Mouse (Mus musculus) testis, postnatal 10 days (tissue): ENCODE measurements around the gene Fbxl14.
A peak's percentile ranks its signal among the peaks of the same experiment; 100 is the strongest.

Source experiments
- DNase-seq: peaks from one replicate; pipeline ENCODE4 v3.0.0; 2021; ENCODE audit warnings: low spot score

The Fbxl14 gene

DNA sequence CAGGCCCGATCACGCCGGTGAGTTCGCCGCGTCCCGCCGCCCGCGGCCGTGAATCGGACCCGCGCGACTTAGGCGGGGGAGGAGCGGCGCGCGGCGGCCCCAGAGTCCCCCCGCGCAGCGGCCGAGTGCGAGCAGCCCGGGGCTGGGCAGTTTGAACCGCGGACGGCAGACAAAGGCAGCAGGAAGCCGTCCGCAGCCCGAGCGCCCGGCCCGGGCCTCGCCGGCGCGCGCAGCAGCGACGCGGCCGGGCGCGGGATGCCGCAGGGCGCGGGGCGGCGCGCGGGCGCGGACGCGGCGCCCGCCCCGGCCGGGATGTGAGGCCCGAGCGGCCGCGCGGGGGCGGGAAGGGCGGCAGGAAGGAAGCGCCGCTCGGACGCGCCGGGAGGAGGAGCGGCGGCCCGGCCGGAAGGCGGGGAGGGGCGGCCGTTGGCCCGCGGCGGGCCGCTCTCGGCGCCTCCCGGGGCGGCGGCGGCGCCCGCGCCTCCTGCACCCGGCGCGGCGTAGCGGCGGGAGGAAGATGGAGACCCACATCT lies at the start of gene Fbxl14:
Fbxl14 (plus strand) TSS at position 326 of the 533 bp plus-strand sequence.
- DNase-seq, result peak; percentile 69

DNA sequence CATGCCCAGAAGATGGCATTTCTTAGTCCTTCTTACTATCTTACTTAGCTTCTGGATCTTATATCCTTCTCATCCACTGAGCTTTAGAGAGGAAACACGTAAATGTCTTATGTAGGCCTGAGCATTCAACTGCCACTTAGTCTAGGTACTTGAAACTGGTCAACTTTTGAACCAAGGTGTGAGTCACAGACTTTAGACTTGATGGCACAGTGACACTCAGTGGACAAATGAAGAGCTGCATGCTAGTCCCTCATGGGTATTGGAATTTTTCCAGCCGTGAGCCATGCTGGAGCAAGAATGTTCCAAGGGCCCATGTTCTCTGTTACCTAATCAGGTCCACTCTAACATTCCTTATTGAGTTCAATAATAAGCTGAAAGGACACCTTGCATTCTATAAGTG lies 49.0 kb upstream of the Fbxl14 start:
- peak; percentile 76 for DNase-seq

DNA sequence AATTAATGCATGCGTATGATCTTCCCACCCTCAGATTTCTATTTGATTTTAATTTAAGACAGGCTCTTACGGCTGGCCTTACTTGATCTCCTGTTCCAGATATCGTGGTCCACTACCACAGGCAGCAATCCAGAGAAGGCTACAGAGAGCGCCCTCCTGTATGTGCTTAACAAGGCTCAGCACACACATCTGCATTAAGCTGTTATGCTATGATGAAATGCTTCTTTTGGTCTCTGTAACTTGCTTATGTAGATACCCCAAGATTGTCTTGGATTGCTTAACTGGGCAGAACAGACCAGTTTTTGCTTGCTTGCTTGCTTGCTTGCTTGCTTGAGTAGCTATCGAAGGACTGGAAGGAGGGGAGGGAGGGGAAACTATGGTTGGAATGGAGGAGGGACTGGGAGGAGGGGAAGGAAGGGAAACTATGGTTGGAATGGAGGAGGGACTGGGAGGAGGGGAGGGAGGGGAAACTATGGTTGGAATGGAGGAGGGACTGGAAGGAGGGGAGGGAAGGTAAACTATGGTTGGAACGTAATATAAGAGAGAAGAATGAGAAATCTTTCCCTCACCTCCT lies 47.6 kb upstream of the Fbxl14 start:
- no peak for DNase-seq

DNA sequence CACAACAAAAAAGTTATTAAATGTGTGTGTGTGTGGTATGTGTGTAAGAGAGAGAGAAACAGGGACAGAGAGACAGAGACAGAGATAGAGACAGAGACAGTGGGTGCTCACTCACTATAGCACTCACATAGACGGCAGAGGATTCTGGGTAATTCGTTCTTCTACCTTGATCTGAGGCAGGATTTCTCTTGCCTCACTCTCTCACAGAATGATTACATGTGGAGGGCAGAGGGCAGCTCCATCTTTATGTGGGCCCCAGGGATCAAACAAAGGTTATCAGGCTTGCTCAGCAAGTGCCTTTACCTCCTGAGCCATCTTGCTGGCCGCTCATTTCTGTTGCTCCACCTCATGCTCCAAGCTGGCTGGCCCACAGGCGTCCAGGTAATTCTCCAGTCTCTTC lies 45.1 kb upstream of the Fbxl14 start:
- no peak for DNase-seq

DNA sequence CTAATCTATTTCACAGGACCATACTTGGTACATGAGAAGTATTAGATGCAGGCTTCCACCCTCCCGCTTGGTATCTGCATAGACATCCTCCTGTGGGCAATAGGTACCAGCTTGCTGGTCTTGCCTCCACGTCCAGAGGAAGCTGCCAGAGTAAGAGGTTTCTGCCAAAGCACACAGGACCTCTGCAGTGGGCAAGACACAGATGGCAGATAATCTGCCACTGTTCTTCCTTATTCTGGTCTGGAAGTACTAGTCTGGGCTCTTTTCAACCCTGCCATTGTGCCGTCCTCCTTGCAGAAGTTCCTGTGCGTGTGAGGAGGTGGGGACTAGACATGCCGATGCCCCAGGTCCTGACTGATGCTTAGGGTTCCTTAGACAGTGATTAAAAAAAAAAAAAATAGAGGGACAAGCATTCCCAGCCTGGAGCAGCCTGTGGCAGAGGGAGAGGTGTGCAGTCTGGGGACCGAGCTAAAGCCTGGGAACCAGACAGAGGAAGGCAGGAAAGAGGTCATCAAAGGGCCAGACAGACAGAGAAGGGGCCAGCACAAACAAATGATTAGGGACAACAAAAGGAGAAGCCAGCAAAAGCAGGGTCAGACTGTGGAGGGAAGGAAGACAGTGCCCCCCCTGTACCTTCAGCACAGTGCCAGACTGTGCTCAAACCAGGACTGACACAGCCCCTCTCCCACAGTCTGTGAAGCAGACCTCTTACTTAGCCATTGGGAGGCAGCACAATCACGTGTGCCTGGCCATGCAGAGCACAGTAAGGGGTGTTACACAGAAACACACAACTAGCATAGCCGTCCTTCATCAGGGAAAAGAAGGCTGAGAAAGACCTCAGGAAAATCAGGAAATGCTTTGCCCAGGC lies 41.3 kb upstream of the Fbxl14 start:
- no peak for DNase-seq

DNA sequence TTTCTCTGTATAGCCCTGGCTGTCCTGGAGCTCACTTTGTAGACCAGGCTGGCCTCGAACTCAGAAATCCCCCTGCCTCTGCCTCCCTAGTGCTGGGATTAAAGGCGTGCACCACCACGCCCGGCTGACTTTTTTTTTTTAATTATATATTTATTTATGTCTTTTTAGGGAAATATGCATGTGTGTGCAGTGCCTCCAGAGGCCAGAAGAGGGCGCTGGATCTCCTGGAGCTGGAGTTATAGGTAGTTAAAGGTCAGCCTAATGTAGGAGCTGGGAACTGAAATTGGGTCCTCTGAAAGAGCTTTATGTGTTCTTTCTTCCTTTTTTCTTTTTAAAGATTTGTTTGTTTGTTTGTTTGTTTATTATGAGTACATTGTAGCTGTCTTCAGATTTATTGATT lies 36.7 kb upstream of the Fbxl14 start:
- DNase-seq, result peak; percentile 55

DNA sequence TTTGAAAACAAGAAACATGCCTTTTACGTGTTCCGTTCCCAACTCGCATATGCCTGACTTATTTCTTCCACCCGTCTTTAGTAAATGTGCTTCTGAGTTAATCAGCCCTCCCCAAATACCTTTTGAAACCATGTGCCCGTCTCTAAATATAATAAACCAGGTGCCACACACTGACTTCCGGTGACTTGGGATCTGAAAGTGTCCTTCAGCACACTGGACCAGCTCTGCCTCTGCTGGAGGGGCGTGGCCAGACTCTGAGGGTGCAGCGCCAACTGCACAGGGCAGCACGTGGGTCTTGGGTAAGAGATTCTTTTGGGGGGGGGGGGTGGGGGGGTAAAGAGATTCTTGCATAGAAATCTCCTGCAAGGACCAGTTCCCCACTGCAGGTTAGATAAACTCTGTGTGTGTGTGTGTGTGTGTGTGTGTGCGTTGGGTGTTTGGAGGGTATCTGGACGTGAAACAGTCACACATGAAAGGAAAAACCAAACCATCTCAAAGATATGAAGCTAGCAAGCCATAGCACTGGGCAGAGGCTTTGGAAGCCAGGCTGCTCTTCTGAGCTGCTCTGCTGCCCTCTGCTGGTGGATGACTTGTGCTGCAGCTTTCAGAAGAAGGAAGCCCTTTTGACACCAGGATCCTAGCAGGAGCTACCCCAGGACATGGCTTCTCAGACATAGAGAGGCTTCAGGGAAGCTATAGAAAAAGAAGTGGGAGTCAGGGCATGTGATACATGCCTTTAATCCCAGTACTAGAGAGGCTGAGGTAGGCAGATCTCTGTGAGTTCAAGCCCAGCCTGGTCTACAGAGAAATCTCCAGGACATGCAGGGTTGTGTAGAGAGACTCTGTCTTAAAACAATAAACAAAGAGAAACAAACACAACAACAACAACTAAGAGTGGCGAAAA lies 35.5 kb upstream of the Fbxl14 start:
- peak; percentile 87 for DNase-seq

DNA sequence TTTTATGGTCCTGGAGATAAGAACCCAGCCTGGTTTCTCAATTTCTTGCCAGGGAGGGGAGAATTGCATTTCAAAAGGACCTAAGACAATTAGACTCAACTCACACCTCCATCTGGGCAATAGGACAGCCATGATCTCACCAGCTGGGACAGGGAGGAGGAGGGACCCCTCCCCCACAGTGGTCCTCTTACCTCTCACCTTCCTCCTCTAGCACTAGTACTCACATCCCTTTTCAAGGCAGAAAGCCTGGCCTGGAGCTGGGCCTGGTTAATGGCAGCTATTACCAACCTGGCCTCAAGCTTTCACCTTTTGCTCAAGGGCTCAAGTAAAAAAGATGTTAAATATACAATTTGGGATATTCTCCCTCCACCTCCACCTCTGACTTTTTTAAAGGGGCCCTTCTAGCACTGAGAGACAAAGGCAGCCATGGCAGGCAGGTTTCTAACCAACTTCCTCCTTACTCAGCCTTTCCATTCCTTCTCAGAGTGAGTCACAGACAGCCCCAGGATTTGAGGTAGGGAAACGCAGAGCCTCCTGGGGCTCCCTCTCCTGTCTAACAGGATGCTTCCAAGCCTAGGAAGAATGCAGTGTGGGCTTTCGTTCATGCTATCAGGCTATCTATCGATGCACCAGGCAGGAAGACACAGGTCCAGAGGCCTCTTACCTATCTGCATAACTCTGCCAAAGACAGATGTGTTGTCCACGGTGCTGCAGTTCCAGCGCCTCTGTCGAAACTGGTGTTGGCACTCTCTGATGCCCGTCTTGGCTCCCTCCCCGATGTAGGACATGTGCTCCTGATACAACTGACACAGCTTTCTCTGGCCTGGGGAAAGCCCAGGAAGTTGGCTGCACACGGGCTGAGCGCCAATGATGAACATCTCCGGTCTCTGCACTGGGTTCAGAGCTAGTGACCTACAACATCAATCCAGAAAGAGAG lies 33.5 kb upstream of the Fbxl14 start:
- no peak for DNase-seq

DNA sequence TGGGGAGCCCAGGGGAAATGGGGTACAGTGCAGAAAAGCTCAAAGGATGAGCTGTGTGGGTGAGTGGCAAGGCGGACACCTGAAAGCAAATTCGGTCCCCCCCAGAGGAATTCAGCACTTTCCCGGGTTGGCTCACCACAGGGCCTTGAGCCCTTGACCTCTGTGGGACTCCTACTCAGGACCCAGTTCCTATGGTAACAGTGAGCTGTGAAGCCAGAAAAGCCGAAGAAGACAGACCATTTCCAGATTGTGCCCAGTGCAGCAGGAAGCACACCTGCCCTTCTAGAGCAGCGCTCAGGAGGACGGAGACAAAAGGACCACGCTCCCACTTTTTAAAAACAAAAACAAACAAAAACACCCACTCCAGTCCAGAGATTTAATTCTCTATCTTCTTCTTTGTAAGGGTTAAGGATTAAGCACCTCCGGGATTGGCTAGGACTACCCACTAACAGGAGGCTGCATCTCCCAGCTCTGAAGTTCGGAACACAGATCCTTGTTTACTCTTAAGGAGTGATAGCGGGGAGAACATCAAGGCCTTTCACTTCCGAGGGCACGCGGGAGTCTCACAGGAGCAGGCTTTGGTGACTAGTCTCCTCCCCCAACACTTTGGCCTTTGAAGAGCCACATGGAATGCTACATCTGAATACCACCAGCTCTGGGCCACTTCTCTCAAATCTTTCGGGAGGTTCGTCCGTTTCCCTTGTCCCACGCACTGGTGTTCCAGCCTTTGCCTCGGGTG lies 31.0 kb upstream of the Fbxl14 start:
- DNase-seq, result peak; percentile 57

DNA sequence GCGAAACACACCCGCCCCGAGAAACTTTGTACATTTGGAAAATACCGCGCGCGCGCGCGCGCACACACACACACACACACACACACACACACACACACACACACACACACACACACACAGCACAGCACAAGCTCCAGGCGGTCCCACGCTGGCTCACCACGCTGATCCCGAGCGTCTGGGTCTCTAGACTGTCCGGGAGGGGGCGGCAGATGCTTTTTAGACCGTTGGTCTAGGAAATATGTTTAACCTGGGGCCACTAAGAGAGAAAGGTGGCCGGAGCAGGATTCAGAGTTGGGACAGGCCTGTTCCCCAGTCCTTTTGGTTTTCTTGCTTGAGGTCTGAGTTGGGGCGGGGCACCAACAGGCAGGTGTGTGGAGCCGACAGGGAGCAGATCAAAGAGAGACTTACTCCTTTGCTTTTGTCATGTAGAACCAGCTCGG lies 30.4 kb upstream of the Fbxl14 start:
- DNase-seq, result peak; percentile 88

DNA sequence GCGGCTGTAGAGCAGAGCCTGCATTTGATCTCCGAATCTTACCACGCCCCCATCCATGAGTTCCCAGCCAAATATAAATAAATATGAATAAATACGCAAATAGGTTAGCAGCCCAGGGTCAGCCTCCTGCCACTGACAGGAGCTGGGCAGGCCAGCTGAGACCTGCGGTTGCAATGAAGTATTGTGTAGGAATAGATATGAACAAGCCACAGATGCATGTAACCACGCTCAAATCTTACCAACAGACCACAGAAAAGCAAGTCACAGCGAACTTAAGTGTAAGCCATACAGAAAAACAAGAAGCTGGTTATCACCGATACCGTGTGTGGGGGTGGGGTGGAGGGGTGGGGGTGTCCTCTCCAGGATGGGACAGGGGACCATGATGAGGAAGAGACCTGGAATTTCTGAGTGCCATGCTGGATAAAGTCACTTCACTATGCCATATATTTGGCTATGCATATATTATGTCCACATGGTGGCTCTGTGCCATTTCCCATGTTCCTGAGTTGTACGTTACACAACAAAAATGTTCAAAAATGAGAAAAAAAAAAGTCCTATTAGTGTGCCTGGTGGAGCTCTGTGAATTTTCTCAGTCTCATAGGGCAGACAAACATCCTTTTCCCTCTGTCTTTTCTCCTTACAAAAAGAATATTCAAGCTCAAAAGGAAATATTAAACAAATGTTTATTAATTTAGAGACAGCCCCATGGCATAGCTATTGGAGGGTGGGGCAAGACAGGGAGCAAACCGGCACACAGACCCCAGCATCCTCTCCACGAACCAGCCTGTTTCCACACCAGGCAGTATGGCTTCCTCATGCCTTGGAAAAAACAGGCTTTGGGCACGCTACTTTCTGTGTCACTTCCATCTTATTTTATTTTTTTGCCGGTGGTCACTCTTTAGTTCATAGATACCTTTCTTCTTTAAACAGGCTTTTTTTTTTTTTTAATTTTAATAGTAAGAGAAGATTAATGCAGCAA lies 28.2 kb upstream of the Fbxl14 start:
- DNase-seq, result no peak

DNA sequence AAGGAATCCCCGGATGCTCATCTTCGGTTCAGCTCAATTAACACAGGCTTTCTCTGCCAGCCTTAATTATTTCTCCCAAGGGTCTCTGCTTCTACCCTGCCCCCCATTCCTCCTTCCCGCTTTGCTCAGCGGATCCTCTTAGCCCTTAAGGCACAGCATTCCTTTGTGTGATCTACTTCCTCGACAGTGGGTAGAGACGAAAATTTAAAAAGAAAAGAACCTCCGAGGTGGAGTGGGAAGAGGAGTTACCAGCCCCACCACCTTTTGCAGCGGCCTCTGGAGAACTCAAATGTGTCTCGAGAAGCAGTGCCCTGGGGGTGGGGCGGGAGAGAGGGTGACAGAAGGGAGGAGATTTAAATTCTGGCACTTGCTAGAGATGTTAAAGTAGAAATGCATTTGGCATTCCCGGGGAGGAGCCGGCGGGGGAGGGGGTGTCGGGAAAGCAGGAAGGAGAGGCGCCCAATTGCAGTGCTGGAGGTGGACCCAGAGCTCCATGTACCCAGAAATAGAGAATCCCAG lies 27.4 kb upstream of the Fbxl14 start:
- peak; percentile 84 for DNase-seq

DNA sequence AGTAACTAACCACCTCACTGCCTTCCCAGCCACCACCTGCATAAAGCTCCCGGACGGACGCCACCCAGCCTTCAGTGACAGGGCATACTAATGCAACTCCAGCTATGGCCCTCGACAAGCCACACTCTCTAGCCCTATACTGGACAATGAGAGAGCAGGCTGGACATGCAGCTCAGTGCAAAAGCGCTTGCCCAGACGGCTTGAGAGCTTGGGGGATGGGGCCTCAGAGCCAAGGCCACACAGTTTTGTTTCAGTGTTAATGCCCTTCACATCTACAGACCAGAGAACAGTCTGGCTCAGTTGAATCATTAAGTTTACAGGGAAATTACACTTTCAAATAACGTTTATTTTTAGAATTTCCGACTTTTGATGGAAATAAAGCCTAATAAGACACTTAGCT lies 21.3 kb upstream of the Fbxl14 start:
- DNase-seq, result no peak

DNA sequence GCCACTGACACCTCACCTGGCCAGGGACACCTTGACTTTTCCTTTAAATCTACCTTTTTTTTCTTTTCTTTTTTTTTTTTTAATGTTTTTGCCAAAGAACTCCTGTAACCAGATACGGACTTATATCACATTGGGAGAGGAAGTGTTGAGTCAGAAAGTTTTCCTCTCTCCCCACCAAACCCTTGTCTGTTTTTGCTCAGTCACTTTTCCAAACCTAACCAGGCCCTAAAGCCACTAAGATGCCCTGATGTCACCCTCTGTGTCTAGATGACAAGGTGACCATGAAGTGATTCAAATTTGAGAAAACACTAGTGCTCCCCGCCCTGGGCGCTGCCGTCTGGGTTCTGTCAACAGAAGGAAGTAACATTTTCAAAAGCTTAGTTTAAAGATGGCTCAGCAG lies 20.4 kb upstream of the Fbxl14 start:
- no peak for DNase-seq

DNA sequence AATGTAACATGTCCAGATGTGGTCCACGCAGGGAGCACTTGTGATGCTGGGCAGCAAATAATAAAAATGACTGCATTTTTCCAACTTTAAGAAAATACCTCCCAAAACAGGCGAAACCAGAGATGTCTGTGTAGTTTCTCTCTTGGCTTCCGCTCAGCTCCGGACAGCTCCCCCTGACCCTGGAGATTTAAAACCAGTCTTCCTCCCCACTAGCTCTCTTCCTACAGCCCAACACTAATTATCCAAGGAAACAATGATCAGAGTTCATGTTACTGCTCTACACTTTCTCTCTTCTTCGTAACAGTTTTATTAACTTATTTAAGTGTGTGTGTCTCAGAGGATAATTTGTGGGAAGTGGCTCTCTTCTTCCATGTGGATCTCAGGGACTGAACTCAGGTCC lies 19.1 kb upstream of the Fbxl14 start:
- DNase-seq, result no peak

DNA sequence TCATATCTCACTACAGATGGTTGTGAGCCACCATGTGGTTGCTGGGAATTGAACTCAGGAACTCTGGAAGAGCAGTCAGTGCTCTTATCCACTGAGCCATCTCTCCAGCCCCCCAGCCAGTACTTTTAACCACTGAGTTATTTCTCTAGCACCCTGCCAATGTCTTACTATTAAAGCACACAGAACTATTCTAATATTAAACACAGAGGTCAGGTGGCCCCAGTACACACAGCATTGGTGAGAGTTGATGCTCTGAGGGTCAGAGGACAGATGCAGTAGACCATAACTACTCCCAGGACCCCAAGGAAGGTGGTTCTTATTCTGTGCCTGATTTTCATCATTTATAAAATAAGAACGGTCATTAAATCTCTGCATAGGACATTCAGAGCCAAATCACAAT lies 13.3 kb upstream of the Fbxl14 start:
- DNase-seq, result no peak

DNA sequence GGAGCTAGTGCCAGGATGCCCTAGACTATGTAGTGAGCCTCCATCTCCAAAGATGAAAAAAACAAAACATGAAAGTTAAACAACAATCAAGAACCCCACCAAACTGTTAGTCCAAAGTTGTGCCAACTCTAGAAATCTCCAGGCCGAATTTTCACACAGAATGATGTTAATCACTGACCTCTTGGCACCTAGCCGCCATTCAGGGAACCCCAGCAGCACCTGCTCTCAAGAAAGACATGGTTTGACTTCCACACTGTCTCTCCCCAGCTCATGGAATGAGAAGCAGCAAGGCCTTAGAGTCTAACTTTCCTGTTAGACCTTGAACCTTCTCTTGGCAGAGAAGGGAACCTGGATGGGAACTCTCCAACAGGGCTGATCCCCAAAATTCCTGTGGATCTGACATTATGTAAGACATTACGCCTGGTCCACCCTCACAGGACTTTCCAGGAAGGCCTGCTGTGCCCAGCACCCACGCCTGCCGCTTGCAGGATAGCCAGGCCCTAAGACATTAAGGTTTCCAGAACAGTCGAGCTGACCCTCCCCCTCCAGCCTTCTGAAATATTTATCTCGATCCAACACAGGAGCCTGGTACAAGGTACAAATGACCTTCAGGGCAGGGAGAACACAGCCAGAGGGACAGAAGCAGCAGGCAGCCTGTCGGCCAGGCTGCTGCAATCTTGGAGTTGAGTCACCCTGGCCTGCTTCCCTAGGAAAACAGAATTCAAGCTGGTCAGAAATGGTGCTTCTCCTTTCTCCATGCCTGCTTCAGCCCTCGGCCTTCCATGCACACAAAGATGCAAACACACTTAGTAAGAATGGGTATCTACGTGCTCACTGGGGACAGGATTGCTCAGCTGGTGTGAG lies 12.3 kb upstream of the Fbxl14 start:
- DNase-seq, result no peak

DNA sequence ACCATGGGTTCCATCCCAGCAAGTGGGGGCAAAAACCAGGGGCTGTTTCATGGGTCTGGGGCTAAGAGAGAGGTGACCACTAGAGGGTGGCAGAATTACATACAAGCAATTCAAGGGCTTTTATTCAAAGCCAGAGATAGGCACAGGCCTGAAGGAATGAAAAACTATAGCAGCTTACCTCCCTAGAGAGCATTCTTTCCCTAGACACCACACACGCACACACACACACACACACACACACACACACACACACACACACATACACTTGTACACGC lies 11.7 kb upstream of the Fbxl14 start:
- no peak for DNase-seq
